Mouse (Mus musculus) small intestine, adult 2 months (tissue): Measurements from ENCODE around the gene C2cd4d.

Experiments used
- CTCF ChIP-seq: fragments of 200-500 bp; IDR thresholded peaks from 2 replicates; pipeline ENCODE4 v1.5.1; 2012; ENCODE audit warnings: low read depth, mild to moderate bottlenecking, control low read depth, inconsistent platforms, low read length, moderate library complexity, mixed read lengths; ENCODE audit not compliant: insufficient replicate concordance, insufficient read length; ENCODE audit errors: extremely low read depth
- POLR2A ChIP-seq: fragments of 200-500 bp; IDR thresholded peaks from 2 replicates; pipeline ENCODE4 v1.6.1; 2012; ENCODE audit warnings: low read depth, mild to moderate bottlenecking, control low read depth, inconsistent platforms, low read length, moderate library complexity

- TF ChIP-seq POLR2A (no peak), CTCF (no peak)
These were observed 1.3 kb downstream of the C2cd4d start for GRCm38 (mm10) chr3:94363291-94364153.
